Mouse (Mus musculus) cerebellum, adult 9-11 months (tissue): ENCODE results near the gene Coasy.

Experiments
- DNase-seq: peaks from one replicate; pipeline ENCODE4 v3.0.0; 2022

The Coasy gene

GRCm38 (mm10) chr11:101062971-101063675 lies 19.2 kb upstream of the Coasy start:
- peak; percentile 53 for DNase-seq

- peak; percentile 79 for DNase-seq
These were observed 18.6 kb upstream of the Coasy start for GRCm38 (mm10) chr11:101063676-101064327.

- DNase-seq = no peak
These were observed 17.9 kb upstream of the Coasy start for GRCm38 (mm10) chr11:101064462-101064861.

- DNase-seq = no peak
These were observed 17.4 kb upstream of the Coasy start for GRCm38 (mm10) chr11:101065002-101065401.

- DNase-seq = peak; percentile 89
These were observed 15.6 kb upstream of the Coasy start for GRCm38 (mm10) chr11:101066549-101067412.

GRCm38 (mm10) chr11:101069391-101070188 lies 12.8 kb upstream of the Coasy start, which contains the start of gene Naglu:
Gene Naglu, plus strand, starts transcription at chr11:101070012.
- DNase-seq = peak; percentile 97

GRCm38 (mm10) chr11:101070189-101070527 lies 12.2 kb upstream of the Coasy start:
- DNase-seq = no peak

GRCm38 (mm10) chr11:101070987-101071386 lies 11.4 kb upstream of the Coasy start:
- DNase-seq = no peak

GRCm38 (mm10) chr11:101071810-101072428 lies 10.4 kb upstream of the Coasy start:
- peak; percentile 65 for DNase-seq

GRCm38 (mm10) chr11:101078121-101078520 lies 4.2 kb upstream of the Coasy start, which contains the start of gene Hsd17b1:
Gene Hsd17b1, plus strand, starts transcription at chr11:101078411.
- no peak for DNase-seq

GRCm38 (mm10) chr11:101079746-101080145 lies 2.6 kb upstream of the Coasy start:
- no peak for DNase-seq

GRCm38 (mm10) chr11:101080421-101080820 lies 1.9 kb upstream of the Coasy start:
- no peak for DNase-seq

GRCm38 (mm10) chr11:101081659-101082058 lies 706 bp upstream of the Coasy start:
- DNase-seq = no peak

- DNase-seq = peak; percentile 79
These were observed 825 bp downstream of the Coasy start for GRCm38 (mm10) chr11:101083083-101083697.

GRCm38 (mm10) chr11:101084246-101084645 lies 1.9 kb downstream of the Coasy start:
- peak; percentile 65 for DNase-seq

GRCm38 (mm10) chr11:101084811-101085210 lies 2.4 kb downstream of the Coasy start:
- no peak for DNase-seq

GRCm38 (mm10) chr11:101085617-101086322 lies 3.4 kb downstream of the Coasy start:
- DNase-seq = peak; percentile 48

GRCm38 (mm10) chr11:101086323-101086674 lies 3.9 kb downstream of the Coasy start:
- peak; percentile 63 for DNase-seq

- peak; percentile 92 for DNase-seq
These were observed 4.7 kb downstream of the Coasy start, which contains the start of gene Mlx for GRCm38 (mm10) chr11:101086756-101087681. Gene Mlx, plus strand, starts transcription at chr11:101087277.

GRCm38 (mm10) chr11:101087682-101088055 lies 5.3 kb downstream of the Coasy start:
- DNase-seq = peak; percentile 67
